8 mouse cellular contexts compared by ENCODE assay signal in genomic region chr9:37347184-37347987, GRCm38 (mm10). TPM values are rescaled to one million over a fixed set of nuclear protein-coding genes. Genes with fewer than 3 reads are reported as not detected.
DNase-seq lines count a peak whose midpoint lies in the region; ATAC-seq and TF ChIP-seq lines count a peak whose summit lies in the region.

No protein-coding gene starts in this region.

- DNase-seq in layer of hippocampus, adult 2 months (ENCODE audit: low spot score in 2 of 2), result no peak
- DNase-seq in layer of hippocampus, adult 8-10 months (ENCODE audit: low spot score in 2 of 2), result no peak
- peak; percentile 58 for DNase-seq in liver, embryonic 11.5 days (ENCODE audit: low spot score)
- DNase-seq in retina, postnatal 1 day, result peak; percentile 59
- DNase-seq in urinary bladder, adult 18-20 months (ENCODE audit: low spot score in 2 of 2), result no peak
- DNase-seq in layer of hippocampus, adult 9-11 months, result no peak

- peak overlapping the region; percentile 93 for H3K4me2 ChIP-seq in heart, embryonic 13.5 days
- peak overlapping the region; percentile 66 for H3K4me2 ChIP-seq in liver, embryonic 11.5 days

- ATAC-seq in heart, embryonic 13.5 days (ENCODE audit: extremely low read depth, insufficient number of reproducible peaks, low FRiP score, low TSS enrichment), result no peak
- ATAC-seq in liver, embryonic 11.5 days (replicated peaks; ENCODE audit: low FRiP score), result peak; percentile 29

- 24% methylated on average over 12 of the region's 12 CpGs for WGBS in heart, embryonic 13.5 days
- 14% methylated on average over 12 of the region's 12 CpGs for WGBS in liver, embryonic 11.5 days

- no peak for TF ChIP-seq CTCF in layer of hippocampus, adult 2 months (conservative IDR thresholded peaks at IDR 0.05)

- no peaks in the 10 kb centered on the region for H3K27me3 ChIP-seq in heart, embryonic 13.5 days (replicated peaks)
- H3K27me3 ChIP-seq in liver, embryonic 11.5 days (replicated peaks; ENCODE audit: control insufficient read depth, insufficient read depth, low read length), result no peaks in the 10 kb centered on the region

- peak overlapping the region; percentile 93 for H3K9ac ChIP-seq in heart, embryonic 13.5 days
- peak overlapping the region; percentile 92 for H3K9ac ChIP-seq in liver, embryonic 11.5 days (ENCODE audit: low read depth, low read length)

- H3K4me1 ChIP-seq in brown adipose tissue, adult 24 weeks (ENCODE audit: control insufficient read depth, insufficient read depth, insufficient read length, low read length), result no peaks in the 10 kb centered on the region
- H3K4me1 ChIP-seq in heart, embryonic 13.5 days, result peaks cover 14% of the 10 kb centered on the region
- H3K4me1 ChIP-seq in liver, embryonic 11.5 days (replicated peaks; ENCODE audit: control insufficient read depth, insufficient read depth, low read length), result peaks cover 7% of the 10 kb centered on the region

- H3K27ac ChIP-seq in layer of hippocampus, adult 2 months, result peak overlapping the region; percentile 98
- peak overlapping the region; percentile 22 for H3K27ac ChIP-seq in brown adipose tissue, adult 24 weeks (replicated peaks; ENCODE audit: low read depth, low read length)
- peak overlapping the region; percentile 95 for H3K27ac ChIP-seq in heart, embryonic 13.5 days (replicated peaks)
- H3K27ac ChIP-seq in liver, embryonic 11.5 days (ENCODE audit: low read depth, low read length), result peak overlapping the region; percentile 95

- H3K36me3 ChIP-seq in heart, embryonic 13.5 days, result peaks cover 10% of the 10 kb centered on the region
- H3K36me3 ChIP-seq in liver, embryonic 11.5 days (ENCODE audit: control insufficient read depth, insufficient read depth, low read length), result no peaks in the 10 kb centered on the region

- H3K9me3 ChIP-seq in heart, embryonic 13.5 days, result no peaks in the 10 kb centered on the region
- no peaks in the 10 kb centered on the region for H3K9me3 ChIP-seq in liver, embryonic 11.5 days (ENCODE audit: control insufficient read depth, low read length)

- H3K4me3 ChIP-seq in layer of hippocampus, adult 2 months, result peak overlapping the region; percentile 69
- H3K4me3 ChIP-seq in brown adipose tissue, adult 24 weeks (ENCODE audit: insufficient read depth, low read depth, low read length), result peak overlapping the region; percentile 70
- peak overlapping the region; percentile 88 for H3K4me3 ChIP-seq in heart, embryonic 13.5 days
- peak overlapping the region; percentile 77 for H3K4me3 ChIP-seq in liver, embryonic 11.5 days (ENCODE audit: low read depth, low read length)

RNA-seq across cellular contexts. Expression of gene Ccdc15, which starts 0.8 kb away (rescaled TPM):
- total RNA-seq in layer of hippocampus, adult 2 months (2021), result 1 to 10 TPM; 1.6 to 3.1 TPM
- total RNA-seq in layer of hippocampus, adult 8-10 months (2022), result 1 to 10 TPM; 2.3 to 3.4 (median 2.4) TPM
- polyA plus RNA-seq in brown adipose tissue, adult 24 weeks (2012; ENCODE audit: insufficient read depth, insufficient read length, missing spikeins), result 1.4 and 1.5 TPM in 2 replicates
- polyA plus RNA-seq in heart, embryonic 13.5 days (2015; fragmentation: Nextera tagmentation; extraction: Ambion mirVana), result 3.6 and 4.7 TPM in 2 replicates
- polyA plus RNA-seq in liver, embryonic 11.5 days (2014; fragmentation: Nextera tagmentation; extraction: Ambion mirVana), result 6.4 and 6.6 TPM in 2 replicates

RNA-seq across cellular contexts. Expression of gene Hepacam, which starts 19.8 kb away (rescaled TPM):
- total RNA-seq in layer of hippocampus, adult 2 months (2021), result 10 to 100 TPM; 65.9 to 68.1 TPM
- total RNA-seq in layer of hippocampus, adult 8-10 months (2022), result 10 to 100 TPM; 56.5 to 69.3 (median 64.2) TPM
- not detected in 2 replicates for polyA plus RNA-seq in brown adipose tissue, adult 24 weeks (2012; ENCODE audit: insufficient read depth, insufficient read length, missing spikeins)
- polyA plus RNA-seq in heart, embryonic 13.5 days (2015; fragmentation: Nextera tagmentation; extraction: Ambion mirVana), result 0.07 TPM in 1 of 2 replicates, not detected in the other
- not detected in 2 replicates for polyA plus RNA-seq in liver, embryonic 11.5 days (2014; fragmentation: Nextera tagmentation; extraction: Ambion mirVana)

RNA-seq across cellular contexts. Expression of gene Robo4, which starts 54.3 kb away (rescaled TPM):
- 1 to 10 TPM; 4.9 to 5.8 TPM for total RNA-seq in layer of hippocampus, adult 2 months (2021)
- total RNA-seq in layer of hippocampus, adult 8-10 months (2022), result 1 to 10 TPM; 5.4 to 9.2 (median 6.5) TPM
- polyA plus RNA-seq in brown adipose tissue, adult 24 weeks (2012; ENCODE audit: insufficient read depth, insufficient read length, missing spikeins), result 5.8 and 9.8 TPM in 2 replicates
- 7.4 and 8.8 TPM in 2 replicates for polyA plus RNA-seq in heart, embryonic 13.5 days (2015; fragmentation: Nextera tagmentation; extraction: Ambion mirVana)
- 7.6 and 8.5 TPM in 2 replicates for polyA plus RNA-seq in liver, embryonic 11.5 days (2014; fragmentation: Nextera tagmentation; extraction: Ambion mirVana)

Comparison
In these comparisons a context has a peak if more than half of its experiments do, and no peak if none do; other contexts are left out.
1. DNase-seq: peak in liver, embryonic 11.5 days (single experiment) and retina, postnatal 1 day (single experiment); none in layer of hippocampus, adult 2 months (0 of 2), layer of hippocampus, adult 8-10 months (0 of 2), urinary bladder, adult 18-20 months (0 of 2) and layer of hippocampus, adult 9-11 months (single experiment).
2. H3K27ac ChIP-seq: peak in every context shown above with its lines; median percentile 98 in layer of hippocampus, adult 2 months; 95 in heart, embryonic 13.5 days; 95 in liver, embryonic 11.5 days; 22 in brown adipose tissue, adult 24 weeks.
3. Peak in every context shown above with its lines, with median percentiles within 50 percentile points of each other: H3K4me3 ChIP-seq.